Mouse (Mus musculus): ENCODE data around the gene Tpgs1.

The Tpgs1 gene

GRCm38 (mm10) chr10:79712499-79713126 is 43.4 kb downstream of the Tpgs1 start:
- DNase-seq (ENCODE audit: low spot score), result peak; percentile 93

GRCm38 (mm10) chr10:79713163-79713562 is 44.0 kb downstream of the Tpgs1 start:
- DNase-seq (ENCODE audit: low spot score), result no peak

GRCm38 (mm10) chr10:79714996-79715395 is 45.8 kb downstream of the Tpgs1 start:
- no peak for DNase-seq (ENCODE audit: low spot score)

GRCm38 (mm10) chr10:79716254-79716987 is 47.3 kb downstream of the Tpgs1 start, which contains the start of gene Hcn2:
Hcn2 (plus strand) TSS chr10:79716634.
- no peak for DNase-seq (ENCODE audit: low spot score)

- no peak for DNase-seq (ENCODE audit: low spot score)
These were observed 47.8 kb downstream of the Tpgs1 start for GRCm38 (mm10) chr10:79716988-79717355.

- peak; percentile 90 for DNase-seq (ENCODE audit: low spot score)
These were observed 48.6 kb downstream of the Tpgs1 start for GRCm38 (mm10) chr10:79717640-79718357.

GRCm38 (mm10) chr10:79721089-79721488 is 51.9 kb downstream of the Tpgs1 start:
- DNase-seq (ENCODE audit: low spot score), result no peak

GRCm38 (mm10) chr10:79723047-79723446 is 53.9 kb downstream of the Tpgs1 start:
- DNase-seq (ENCODE audit: low spot score), result no peak

GRCm38 (mm10) chr10:79723692-79724091 is 54.5 kb downstream of the Tpgs1 start:
- DNase-seq (ENCODE audit: low spot score), result no peak

All from testis, postnatal 10 days (tissue).